Mouse (Mus musculus): ENCODE data around the gene Olfr520. TPM values are rescaled to one million over a fixed set of nuclear protein-coding genes. Genes with fewer than 3 reads are reported as not detected.
A peak's percentile ranks its signal among the peaks of the same experiment; 100 is the strongest.

The Olfr520 gene
- polyA plus RNA-seq, 1 experiment from 2014 or later = not detected

DNA sequence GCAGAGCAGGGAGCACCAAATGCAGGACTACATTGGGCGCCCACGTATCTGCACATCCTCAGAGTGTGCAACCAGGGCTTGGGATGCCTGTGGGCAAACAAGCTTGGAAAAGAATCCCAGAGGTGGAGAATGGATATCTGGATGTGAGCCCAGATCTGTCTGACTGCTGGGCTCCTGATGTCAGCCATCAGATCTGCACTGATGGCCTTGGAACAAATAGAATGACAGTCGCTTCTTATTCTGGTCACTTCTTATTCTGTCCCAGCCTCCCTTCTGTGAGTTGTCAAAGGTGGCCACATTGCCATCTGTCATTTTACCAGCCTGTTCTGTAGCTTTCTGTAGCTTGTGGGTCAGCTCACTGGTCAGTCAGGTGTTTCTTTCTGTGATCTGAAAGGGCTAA is 31.5 kb upstream of the Olfr520 start:
- no peak overlapping the region for H3K4me3 ChIP-seq (ENCODE audit: low read depth, low read length)
- H3K4me1 ChIP-seq (ENCODE audit: control insufficient read depth, insufficient read depth, low read length) = peaks cover 13% of the 10 kb centered on the region
- no peaks in the 10 kb centered on the region for H3K27me3 ChIP-seq (replicated peaks; ENCODE audit: control insufficient read depth, insufficient read depth, low read length)
- no peaks in the 10 kb centered on the region for H3K9me3 ChIP-seq (ENCODE audit: control insufficient read depth, low read length)
- H3K27ac ChIP-seq (replicated peaks; ENCODE audit: low read depth, low read length) = no peak overlapping the region
- H3K36me3 ChIP-seq (ENCODE audit: control insufficient read depth, insufficient read depth, low read length) = no peaks in the 10 kb centered on the region
- ATAC-seq (ENCODE audit: low read depth) (no peak), DNase-seq (ENCODE audit: low spot score) (no peak)
- H3K4me2 ChIP-seq (ENCODE audit: low read depth, low read length) = no peak overlapping the region
- WGBS = 83% methylated on average over 3 of the region's 3 CpGs
- H3K9ac ChIP-seq (ENCODE audit: low read depth, low read length) = no peak overlapping the region

DNA sequence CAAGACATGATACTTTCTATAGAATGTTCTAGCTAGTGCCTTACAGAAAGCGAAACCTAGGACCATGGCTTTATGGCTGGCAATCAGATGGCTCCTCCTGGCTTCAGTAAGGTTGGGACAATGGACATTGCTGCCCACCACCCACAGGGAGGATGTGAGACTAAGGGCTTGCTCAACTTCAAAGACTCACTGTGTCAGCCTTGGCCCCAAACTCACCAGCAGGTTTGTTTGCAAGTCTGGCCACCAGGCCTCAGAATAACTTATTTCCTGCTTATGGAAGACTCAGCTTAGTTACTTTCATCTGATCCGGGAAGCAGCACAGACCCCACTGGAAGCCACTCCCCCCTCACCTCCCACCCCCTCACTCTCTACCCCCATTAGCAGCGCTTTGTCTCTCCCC is 31.0 kb upstream of the Olfr520 start:
- Histone ChIP-seq H3K4me3 (ENCODE audit: low read depth, low read length) (no peak overlapping the region), H3K4me2 (ENCODE audit: low read depth, low read length) (no peak overlapping the region), H3K27ac (replicated peaks; ENCODE audit: low read depth, low read length) (no peak overlapping the region), H3K27me3 (replicated peaks; ENCODE audit: control insufficient read depth, insufficient read depth, low read length) (no peaks in the 10 kb centered on the region), H3K9me3 (ENCODE audit: control insufficient read depth, low read length) (no peaks in the 10 kb centered on the region), H3K4me1 (ENCODE audit: control insufficient read depth, insufficient read depth, low read length) (peaks cover 13% of the 10 kb centered on the region), H3K36me3 (ENCODE audit: control insufficient read depth, insufficient read depth, low read length) (no peaks in the 10 kb centered on the region), H3K9ac (ENCODE audit: low read depth, low read length) (no peak overlapping the region)
- no peak for ATAC-seq (ENCODE audit: low read depth)
- DNase-seq (ENCODE audit: low spot score) = peak; percentile 26
- 39% methylated on average over 3 of the region's 3 CpGs for WGBS

DNA sequence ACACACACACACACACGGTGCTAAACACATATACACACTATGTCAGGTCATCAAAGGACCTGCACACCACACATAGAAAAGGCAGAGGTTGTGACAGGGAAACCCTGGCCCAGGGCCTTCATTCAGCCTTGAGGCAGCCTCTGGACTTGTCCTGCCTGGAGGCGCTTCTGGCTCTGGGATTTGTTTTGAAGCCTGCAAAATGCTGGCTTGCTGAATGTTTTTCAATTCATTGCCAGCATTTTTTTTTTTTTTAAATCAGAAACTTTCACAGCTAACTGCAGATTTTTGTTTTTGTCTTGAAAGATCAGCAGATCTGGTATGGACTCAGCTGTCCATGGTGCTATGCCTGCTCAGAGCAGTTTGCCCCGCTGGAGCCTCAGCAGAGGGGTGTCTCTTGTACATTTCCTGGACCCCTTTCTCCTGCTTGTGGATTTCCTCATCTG is 30.3 kb upstream of the Olfr520 start:
- Histone ChIP-seq H3K27ac (replicated peaks; ENCODE audit: low read depth, low read length) (no peak overlapping the region; the same call in 1 of the 2 replicates), H3K9ac (ENCODE audit: low read depth, low read length) (no peak overlapping the region), H3K4me3 (ENCODE audit: low read depth, low read length) (no peak overlapping the region), H3K4me1 (ENCODE audit: control insufficient read depth, insufficient read depth, low read length) (peaks cover 13% of the 10 kb centered on the region), H3K4me2 (ENCODE audit: low read depth, low read length) (no peak overlapping the region), H3K27me3 (replicated peaks; ENCODE audit: control insufficient read depth, insufficient read depth, low read length) (no peaks in the 10 kb centered on the region), H3K9me3 (ENCODE audit: control insufficient read depth, low read length) (no peaks in the 10 kb centered on the region), H3K36me3 (ENCODE audit: control insufficient read depth, insufficient read depth, low read length) (no peaks in the 10 kb centered on the region)
- 42% methylated on average over 3 of the region's 3 CpGs for WGBS
- DNase-seq (ENCODE audit: low spot score) (peak; percentile 53), ATAC-seq (ENCODE audit: low read depth) (no peak)

DNA sequence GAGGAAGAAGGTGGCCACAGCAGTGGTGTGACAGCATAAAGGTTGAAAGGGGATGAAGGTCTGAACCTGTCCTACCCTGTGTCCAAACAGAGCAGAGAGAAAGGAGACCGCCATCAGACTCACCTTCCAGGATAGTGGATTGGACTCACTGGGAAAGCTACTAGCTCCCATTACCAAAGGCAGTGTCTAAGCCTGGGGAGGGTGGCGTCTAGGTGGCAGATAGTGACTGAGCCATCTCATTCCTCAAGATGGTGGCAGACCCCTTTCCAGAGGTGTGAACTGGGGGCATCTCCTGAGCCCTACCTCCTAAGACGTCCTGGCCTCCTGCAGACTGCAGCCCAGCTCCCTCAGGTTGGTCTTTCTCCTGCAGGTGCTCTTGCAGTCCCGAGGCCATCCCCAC is 29.4 kb upstream of the Olfr520 start:
- no peak overlapping the region for H3K9ac ChIP-seq (ENCODE audit: low read depth, low read length)
- 86% methylated on average over 4 of the region's 4 CpGs for WGBS
- no peak for DNase-seq (ENCODE audit: low spot score)

DNA sequence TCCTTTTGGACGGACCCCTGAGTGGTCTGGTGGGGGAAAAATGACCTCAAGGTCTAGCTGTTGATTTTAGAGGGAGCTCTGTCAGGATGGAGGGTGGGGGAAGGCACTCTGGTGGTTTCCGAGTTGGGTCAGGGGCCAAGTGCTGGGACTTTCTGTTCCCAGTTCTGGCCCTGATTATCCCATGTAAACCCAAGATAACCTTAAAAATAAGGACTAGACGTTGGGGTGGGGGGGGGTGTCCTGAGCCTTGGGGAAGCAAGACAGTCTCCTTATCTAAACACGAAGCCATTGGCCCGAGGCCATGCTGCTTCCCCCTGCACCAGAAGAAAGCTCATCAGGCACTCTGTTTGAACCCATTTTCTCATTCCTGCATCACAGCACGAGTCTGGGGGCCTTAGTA is 27.9 kb upstream of the Olfr520 start:
- Histone ChIP-seq H3K27me3 (replicated peaks; ENCODE audit: control insufficient read depth, insufficient read depth, low read length) (no peaks in the 10 kb centered on the region), H3K27ac (replicated peaks; ENCODE audit: low read depth, low read length) (no peak overlapping the region)

More for the DNA sequence above, 29.4 kb upstream of the Olfr520 start:
- H3K9me3 ChIP-seq (ENCODE audit: control insufficient read depth, low read length) = no peaks in the 10 kb centered on the region
- H3K4me1 ChIP-seq (ENCODE audit: control insufficient read depth, insufficient read depth, low read length) = peaks cover 13% of the 10 kb centered on the region
- H3K27me3 ChIP-seq (replicated peaks; ENCODE audit: control insufficient read depth, insufficient read depth, low read length) = no peaks in the 10 kb centered on the region
- ATAC-seq (ENCODE audit: low read depth) = no peak
- no peak overlapping the region for H3K4me3 ChIP-seq (ENCODE audit: low read depth, low read length)
- H3K27ac ChIP-seq (replicated peaks; ENCODE audit: low read depth, low read length) = no peak overlapping the region
- no peak overlapping the region for H3K4me2 ChIP-seq (ENCODE audit: low read depth, low read length)
- no peaks in the 10 kb centered on the region for H3K36me3 ChIP-seq (ENCODE audit: control insufficient read depth, insufficient read depth, low read length)

DNA sequence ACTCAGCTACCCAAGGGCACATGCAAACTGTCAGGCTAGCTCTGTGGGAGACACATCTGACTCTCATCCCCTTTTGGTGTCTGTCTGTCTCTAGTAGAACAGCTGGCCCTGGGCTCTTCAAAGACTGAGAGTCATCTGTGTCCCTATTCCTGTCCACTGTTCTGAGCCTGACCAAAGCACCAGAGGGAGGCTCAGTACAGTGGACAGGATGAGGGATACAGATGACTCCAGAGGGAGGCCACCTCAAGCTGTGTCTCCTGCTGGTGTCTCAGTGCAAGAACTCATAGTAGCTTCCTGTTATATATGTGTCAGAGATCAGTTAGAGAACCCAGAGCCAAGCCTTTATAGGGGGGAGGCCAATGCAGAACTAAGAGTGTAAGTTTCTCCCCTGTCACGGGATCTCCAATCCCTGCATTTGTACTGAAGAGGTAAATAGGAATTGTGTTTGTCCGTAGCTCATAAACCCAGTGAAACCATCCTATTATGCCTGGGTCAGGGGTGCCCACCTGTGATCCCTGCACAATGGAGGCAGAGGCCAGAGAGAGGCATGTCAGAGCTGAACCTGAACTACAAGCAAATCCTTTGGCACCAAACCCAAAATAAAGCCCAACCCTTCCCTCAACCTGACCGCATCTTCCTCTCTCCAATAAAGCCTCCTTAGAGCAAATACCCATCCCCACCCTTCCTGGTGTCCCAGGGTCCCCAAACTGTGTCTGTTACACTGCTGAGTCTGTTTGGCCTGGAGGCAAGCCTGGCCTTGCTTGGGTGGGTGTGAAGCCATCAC is 25.1 kb upstream of the Olfr520 start:
- H3K4me3 ChIP-seq (ENCODE audit: low read depth, low read length) = no peak overlapping the region
- DNase-seq (ENCODE audit: low spot score) = no peak
- 82% methylated on average over 3 of the region's 3 CpGs for WGBS
- H3K4me1 ChIP-seq (ENCODE audit: control insufficient read depth, insufficient read depth, low read length) = 0 out of 2 replicates have a peak, but pooled peaks cover 10% of the 10 kb centered on the region
- no peak overlapping the region for H3K9ac ChIP-seq (ENCODE audit: low read depth, low read length)
- no peak for ATAC-seq (ENCODE audit: low read depth)
- H3K27me3 ChIP-seq (replicated peaks; ENCODE audit: control insufficient read depth, insufficient read depth, low read length) = no peaks in the 10 kb centered on the region
- no peak overlapping the region for H3K4me2 ChIP-seq (ENCODE audit: low read depth, low read length)
- no peak overlapping the region for H3K27ac ChIP-seq (replicated peaks; ENCODE audit: low read depth, low read length)
- no peaks in the 10 kb centered on the region for H3K36me3 ChIP-seq (ENCODE audit: control insufficient read depth, insufficient read depth, low read length)
- H3K9me3 ChIP-seq (ENCODE audit: control insufficient read depth, low read length) = no peaks in the 10 kb centered on the region

More for the DNA sequence above, 27.9 kb upstream of the Olfr520 start:
- no peak overlapping the region for H3K4me3 ChIP-seq (ENCODE audit: low read depth, low read length)
- H3K4me2 ChIP-seq (ENCODE audit: low read depth, low read length) = no peak overlapping the region
- H3K36me3 ChIP-seq (ENCODE audit: control insufficient read depth, insufficient read depth, low read length) = no peaks in the 10 kb centered on the region
- H3K9me3 ChIP-seq (ENCODE audit: control insufficient read depth, low read length) = no peaks in the 10 kb centered on the region
- ATAC-seq (ENCODE audit: low read depth) = no peak
- DNase-seq (ENCODE audit: low spot score) = no peak
- H3K9ac ChIP-seq (ENCODE audit: low read depth, low read length) = no peak overlapping the region
- peaks cover 13% of the 10 kb centered on the region for H3K4me1 ChIP-seq (ENCODE audit: control insufficient read depth, insufficient read depth, low read length)
- WGBS = 33% methylated on average over 6 of the region's 6 CpGs

DNA sequence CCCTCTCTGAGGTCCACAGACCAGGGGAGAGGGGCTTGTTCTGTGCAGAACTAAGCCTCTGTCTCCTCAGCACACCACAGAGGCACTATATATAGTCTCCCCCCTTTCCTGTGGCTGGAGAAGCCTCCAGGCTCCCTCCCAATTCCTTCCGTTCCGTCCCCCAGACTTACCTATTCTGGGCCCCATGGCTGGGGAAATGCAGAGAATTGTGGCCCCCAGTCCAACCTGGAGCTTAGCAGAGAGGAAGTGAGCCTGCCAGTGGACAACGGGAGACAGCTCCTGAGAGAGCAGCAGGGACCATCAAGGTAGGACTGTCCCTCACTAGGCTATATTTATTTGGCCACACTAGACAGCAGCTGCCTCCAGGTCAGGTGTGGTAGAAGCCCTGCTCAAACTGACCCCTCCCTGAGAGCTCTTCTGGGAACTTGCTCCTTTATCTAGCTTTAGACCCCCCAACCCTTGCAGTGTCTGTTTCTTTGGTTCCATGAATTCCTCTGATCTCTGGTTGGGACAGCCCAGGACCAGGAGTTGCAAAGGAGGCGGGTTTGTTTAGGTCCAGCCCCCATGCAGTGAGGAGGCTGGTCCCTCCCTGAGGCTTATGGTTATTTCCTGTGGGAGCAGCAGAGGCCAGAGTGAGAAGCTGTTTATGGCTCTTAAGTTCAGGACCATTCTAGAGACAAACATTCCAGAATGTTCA is 23.6 kb upstream of the Olfr520 start:
- Histone ChIP-seq H3K27me3 (replicated peaks; ENCODE audit: control insufficient read depth, insufficient read depth, low read length) (no peaks in the 10 kb centered on the region), H3K36me3 (ENCODE audit: control insufficient read depth, insufficient read depth, low read length) (no peaks in the 10 kb centered on the region), H3K4me1 (ENCODE audit: control insufficient read depth, insufficient read depth, low read length) (0 out of 2 replicates have a peak, but pooled peaks cover 8% of the 10 kb centered on the region), H3K4me3 (ENCODE audit: low read depth, low read length) (no peak overlapping the region), H3K4me2 (ENCODE audit: low read depth, low read length) (peak overlapping the region; percentile 3; the same call in 1 of the 2 replicates), H3K9me3 (ENCODE audit: control insufficient read depth, low read length) (no peaks in the 10 kb centered on the region), H3K9ac (ENCODE audit: low read depth, low read length) (no peak overlapping the region), H3K27ac (replicated peaks; ENCODE audit: low read depth, low read length) (no peak overlapping the region)
- DNase-seq (ENCODE audit: low spot score) (no peak), ATAC-seq (ENCODE audit: low read depth) (peak; percentile 55; the same call in 1 of the 2 replicates)
- 51% methylated on average over 4 of the region's 4 CpGs for WGBS

DNA sequence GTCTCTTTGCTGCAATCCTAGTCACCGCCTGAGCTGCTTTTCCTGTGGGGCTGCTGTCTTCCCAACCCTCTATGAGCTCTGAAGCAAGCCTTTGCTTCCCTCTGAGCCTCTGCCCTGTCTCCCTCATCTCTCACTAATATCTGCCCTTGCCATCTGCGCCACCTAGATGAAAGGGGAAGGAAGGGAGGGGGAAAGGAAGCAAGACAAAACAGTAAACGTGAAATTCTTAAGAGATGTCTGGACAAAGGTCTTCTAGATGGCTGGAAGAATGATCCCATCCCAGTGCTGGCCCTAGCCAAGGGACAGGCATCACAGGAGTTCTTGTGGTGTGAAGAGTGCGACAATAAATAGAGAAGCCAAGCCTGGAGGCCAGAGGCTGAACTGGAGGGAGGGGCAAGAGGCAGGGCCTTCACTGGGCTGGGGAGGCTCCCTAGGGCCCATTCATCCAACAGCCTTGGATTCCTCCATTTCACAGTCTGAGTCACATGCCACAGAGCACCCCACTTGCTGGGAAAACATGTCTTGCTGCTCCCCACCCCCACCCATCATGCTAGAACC is 23.0 kb upstream of the Olfr520 start:
- H3K9me3 ChIP-seq (ENCODE audit: control insufficient read depth, low read length) = no peaks in the 10 kb centered on the region
- no peak overlapping the region for H3K4me2 ChIP-seq (ENCODE audit: low read depth, low read length)
- H3K36me3 ChIP-seq (ENCODE audit: control insufficient read depth, insufficient read depth, low read length) = no peaks in the 10 kb centered on the region
- 49% methylated on average over 4 of the region's 4 CpGs for WGBS
- no peak for ATAC-seq (ENCODE audit: low read depth)
- H3K27ac ChIP-seq (replicated peaks; ENCODE audit: low read depth, low read length) = no peak overlapping the region
- DNase-seq (ENCODE audit: low spot score) = no peak
- H3K9ac ChIP-seq (ENCODE audit: low read depth, low read length) = no peak overlapping the region
- no peak overlapping the region for H3K4me3 ChIP-seq (ENCODE audit: low read depth, low read length)
- 0 out of 2 replicates have a peak, but pooled peaks cover 8% of the 10 kb centered on the region for H3K4me1 ChIP-seq (ENCODE audit: control insufficient read depth, insufficient read depth, low read length)
- no peaks in the 10 kb centered on the region for H3K27me3 ChIP-seq (replicated peaks; ENCODE audit: control insufficient read depth, insufficient read depth, low read length)
